Mouse (Mus musculus) forebrain, embryonic 15.5 days (tissue): ENCODE measurements around the gene Pnp2. TPM values are rescaled to one million over a fixed set of nuclear protein-coding genes. Genes with fewer than 3 reads are reported as not detected.
"Not testable (repeated sequence)": the region's sequence is repeated elsewhere in the genome, so short reads cannot be mapped to it uniquely, and the experiment has no call there.

ENCODE experiments used
- ATAC-seq: fragments of 200-750 bp; cut with Nextera tagmentation; replicated peaks from 2 replicates; pipeline ENCODE4 v1.8.0; 2017; ENCODE audit warnings: mild to moderate bottlenecking, moderate TSS enrichment, moderate library complexity
- H3K27ac ChIP-seq: fragments of 300-500 bp; sonication (generic); replicated peaks from 2 replicates; pipeline ENCODE4 v1.5.1; 2015; ENCODE audit warnings: mild to moderate bottlenecking, inconsistent platforms
- H3K27me3 ChIP-seq: fragments of 300-500 bp; sonication (generic); 2 replicates; pipeline ENCODE4 v1.6.1; 2015; ENCODE audit warnings: inconsistent platforms
- H3K36me3 ChIP-seq: fragments of 300-500 bp; sonication (generic); 2 replicates; pipeline ENCODE4 v1.6.1; 2015; ENCODE audit warnings: mild to moderate bottlenecking, inconsistent platforms
- H3K4me1 ChIP-seq: fragments of 300-500 bp; sonication (generic); 2 replicates; pipeline ENCODE4 v1.6.1; 2015; ENCODE audit warnings: inconsistent platforms
- H3K4me2 ChIP-seq: fragments of 300-500 bp; sonication (generic); replicated peaks from 2 replicates; pipeline ENCODE4 v1.6.1; 2015; ENCODE audit warnings: mild to moderate bottlenecking, inconsistent platforms
- H3K4me3 ChIP-seq: fragments of 300-500 bp; sonication (generic); 2 replicates; pipeline ENCODE4 v1.5.1; 2015; ENCODE audit warnings: mild to moderate bottlenecking, inconsistent platforms
- H3K9ac ChIP-seq: fragments of 300-500 bp; sonication (generic); replicated peaks from 2 replicates; pipeline ENCODE4 v1.6.1; 2015; ENCODE audit warnings: mild to moderate bottlenecking, inconsistent platforms
- H3K9me3 ChIP-seq: fragments of 300-500 bp; sonication (generic); 2 replicates; pipeline ENCODE4 v1.6.1; 2016; ENCODE audit warnings: inconsistent platforms
- WGBS: fragments of 180-500 bp; shearing (Covaris S2); methylation state at CpG from one replicate; pipeline ENCODE4 v1.1.7; 2015; ENCODE audit warnings: mixed read lengths; 5-methylcytosine and 5-hydroxymethylcytosine counted together
- polyA plus RNA-seq: library from polyadenylated mRNA; unstranded; fragments of >200 nt; fragmentation: Nextera tagmentation; extraction: Ambion mirVana; gene quantifications from 2 replicates; pipeline ENCODE4 v1.2.1, GENCODE M21; 2015

Pnp2 gene
- 0.17 and 0.20 TPM in 2 replicates for polyA plus RNA-seq

GRCm38 (mm10) chr14:50955942-50956508 is at the start of gene Pnp2:
Gene Pnp2, plus strand, starts transcription at chr14:50955992.
- Histone ChIP-seq H3K4me3 (0 out of 2 replicates have a peak within 1 kb of the TSS, but pooled peaks have one; percentile 8), H3K4me2 (peak within 1 kb of the TSS; percentile 34)
- H3K27ac ChIP-seq, H3K9ac ChIP-seq, H3K4me1 ChIP-seq, H3K9me3 ChIP-seq, H3K27me3 ChIP-seq, H3K36me3 ChIP-seq: not testable (repeated sequence)
- 6% methylated on average over 18 of the region's 19 CpGs for WGBS
- peak; percentile 94 for ATAC-seq

DNA sequence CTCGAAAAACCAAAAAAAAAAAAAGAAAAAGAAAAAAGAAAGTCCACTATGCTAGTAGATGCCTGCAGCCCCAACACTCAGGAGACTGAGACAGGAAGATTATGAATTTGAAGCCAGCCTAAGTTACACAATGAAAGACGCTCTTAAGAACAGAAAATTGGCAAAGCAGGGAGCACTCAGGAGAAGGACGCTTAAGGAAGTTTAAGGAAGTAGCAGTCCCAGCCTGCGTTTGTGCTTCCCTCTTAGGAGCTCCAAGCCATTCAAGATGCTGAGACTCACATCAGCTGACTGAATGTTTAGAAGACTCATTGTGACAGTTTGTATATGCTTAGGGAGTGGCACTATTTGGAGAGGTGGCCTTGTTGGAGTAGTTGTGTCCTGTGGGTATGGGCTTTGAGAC is 47.7 kb upstream of the Pnp2 start:
- no peak for ATAC-seq
- Histone ChIP-seq H3K4me1 (peaks cover 7% of the 10 kb centered on the region), H3K4me2 (no peak overlapping the region), H3K27ac (no peak overlapping the region), H3K27me3 (no peaks in the 10 kb centered on the region), H3K4me3 (no peak overlapping the region), H3K9ac (no peak overlapping the region), H3K36me3 (peaks cover 14% of the 10 kb centered on the region), H3K9me3 (no peaks in the 10 kb centered on the region)
- WGBS, result 78% methylated on average over 4 of the region's 4 CpGs

DNA sequence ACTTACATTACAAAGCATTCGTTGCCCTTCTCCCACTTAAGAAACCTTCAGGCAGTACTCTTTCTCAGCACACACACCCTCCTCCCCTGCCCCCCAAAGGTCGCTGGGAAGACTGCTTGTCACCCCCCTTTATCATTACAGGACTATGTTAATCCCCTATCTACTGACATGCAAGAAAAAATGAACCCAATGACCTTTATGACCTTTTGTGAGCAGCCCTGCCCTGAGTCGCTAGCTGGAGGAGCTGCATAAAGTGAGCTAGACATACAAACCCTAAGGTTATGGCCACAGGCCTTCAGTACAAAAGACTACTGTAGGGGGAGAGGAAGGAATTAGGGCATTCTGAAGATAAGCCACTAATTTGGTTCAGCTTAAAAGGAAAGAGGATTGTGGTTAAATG is 44.4 kb upstream of the Pnp2 start:
- ATAC-seq, result no peak
- H3K4me1 ChIP-seq, result no peaks in the 10 kb centered on the region
- H3K36me3 ChIP-seq, result peaks cover 42% of the 10 kb centered on the region
- H3K4me2 ChIP-seq, result no peak overlapping the region
- no peak overlapping the region for H3K4me3 ChIP-seq
- no peak overlapping the region for H3K27ac ChIP-seq
- H3K27me3 ChIP-seq, result no peaks in the 10 kb centered on the region
- WGBS, result 56% methylated on average over 3 of the region's 3 CpGs
- no peak overlapping the region for H3K9ac ChIP-seq
- no peaks in the 10 kb centered on the region for H3K9me3 ChIP-seq

DNA sequence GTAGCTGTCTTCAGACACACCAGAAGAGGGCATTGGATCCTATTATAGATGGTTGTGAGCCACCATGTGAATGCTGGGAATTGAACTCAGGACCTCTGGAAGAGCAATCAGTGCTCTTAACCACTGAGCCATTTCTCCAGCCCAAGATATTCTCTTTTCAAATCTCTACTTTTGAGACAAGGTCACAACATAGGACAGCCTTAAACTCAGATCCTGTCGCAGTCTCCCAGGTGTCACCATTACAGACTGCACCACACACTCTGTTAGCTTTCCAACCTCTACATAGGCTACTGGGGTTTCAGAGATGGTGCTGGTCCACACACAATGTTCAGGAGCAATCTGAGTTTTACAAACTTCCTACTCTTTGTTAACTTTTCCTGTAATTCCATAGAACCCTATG is 32.4 kb upstream of the Pnp2 start:
- whole genome bisulfite sequencing, result 80% methylated on average over 1 of the region's 1 CpGs
- ATAC-seq, H3K9me3 ChIP-seq, H3K27me3 ChIP-seq, H3K27ac ChIP-seq: not testable (repeated sequence)
- H3K36me3 ChIP-seq, result peaks cover 32% of the 10 kb centered on the region
- peak overlapping the region; percentile 95 for H3K4me3 ChIP-seq
- H3K4me1 ChIP-seq, result peaks cover 30% of the 10 kb centered on the region
- H3K4me2 ChIP-seq, result peak overlapping the region; percentile 91
- H3K9ac ChIP-seq, result peak overlapping the region; percentile 93

GRCm38 (mm10) chr14:50924281-50925064 is 31.3 kb upstream of the Pnp2 start, which contains the start of the genes Osgep and Apex1:
Gene Osgep, minus strand, starts transcription at chr14:50924893.
Gene Apex1, plus strand, starts transcription at chr14:50924968.
- Histone ChIP-seq H3K36me3 (peaks cover 35% of the 10 kb centered on the region), H3K9ac (peak within 1 kb of the TSS; percentile 93), H3K4me1 (peaks cover 35% of the 10 kb centered on the region), H3K27me3 (no peaks in the 10 kb centered on the region), H3K27ac (peak within 1 kb of the TSS; percentile 93), H3K4me3 (peak within 1 kb of the TSS; percentile 95), H3K4me2 (peak within 1 kb of the TSS; percentile 91), H3K9me3 (no peaks in the 10 kb centered on the region)
- peak; percentile 95 for ATAC-seq
- under 1% methylated on average over 57 of the region's 57 CpGs for WGBS

DNA sequence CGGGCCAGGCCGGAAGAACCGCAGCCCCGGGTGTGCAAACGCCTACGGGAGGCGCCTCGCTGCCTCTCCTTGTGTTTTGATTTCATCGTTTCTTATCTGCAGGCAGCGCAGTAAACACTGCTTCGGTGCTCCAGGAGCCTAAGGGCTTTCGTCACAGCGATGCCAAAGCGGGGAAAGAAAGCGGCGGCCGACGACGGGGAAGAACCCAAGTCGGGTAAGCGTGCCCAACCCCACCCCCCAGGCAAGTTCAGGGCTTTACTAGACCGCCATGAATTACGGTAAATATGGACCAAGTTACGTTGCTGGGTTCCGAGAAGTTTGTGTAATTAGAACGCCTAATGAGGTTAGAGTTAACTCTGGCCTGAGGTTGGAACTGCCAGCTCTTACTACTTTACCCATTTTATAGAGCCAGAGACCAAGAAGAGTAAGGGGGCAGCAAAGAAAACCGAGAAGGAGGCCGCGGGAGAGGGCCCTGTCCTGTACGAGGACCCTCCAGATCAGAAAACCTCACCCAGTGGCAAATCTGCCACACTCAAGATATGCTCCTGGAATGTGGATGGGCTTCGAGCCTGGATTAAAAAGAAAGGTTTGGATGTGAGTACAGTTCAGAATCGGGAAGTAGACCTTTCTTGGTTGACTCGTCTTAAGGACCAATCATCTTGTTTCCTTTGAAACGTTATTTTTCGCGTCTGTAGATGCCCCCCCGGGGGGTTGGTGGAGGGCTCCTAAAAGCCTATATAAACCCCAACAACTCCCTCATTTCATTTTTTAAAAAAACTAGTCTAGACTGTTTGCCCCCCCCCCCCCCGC is 30.5 kb upstream of the Pnp2 start:
- Histone ChIP-seq H3K27ac (peak overlapping the region; percentile 93), H3K4me2 (peak overlapping the region; percentile 91), H3K4me1 (peaks cover 42% of the 10 kb centered on the region), H3K27me3 (no peaks in the 10 kb centered on the region), H3K9ac (peak overlapping the region; percentile 93), H3K9me3 (no peaks in the 10 kb centered on the region), H3K36me3 (peaks cover 35% of the 10 kb centered on the region), H3K4me3 (peak overlapping the region; percentile 95)
- under 1% methylated on average over 38 of the region's 38 CpGs for WGBS
- ATAC-seq, result peak; percentile 11

- no peak overlapping the region for H3K4me3 ChIP-seq
- no peaks in the 10 kb centered on the region for H3K27me3 ChIP-seq
- H3K9ac ChIP-seq, result no peak overlapping the region
- no peaks in the 10 kb centered on the region for H3K9me3 ChIP-seq
- peaks cover 35% of the 10 kb centered on the region for H3K36me3 ChIP-seq
- no peak overlapping the region for H3K27ac ChIP-seq
- no peak for ATAC-seq
- WGBS, result 72% methylated on average over 3 of the region's 3 CpGs
- H3K4me2 ChIP-seq, result no peak overlapping the region
- H3K4me1 ChIP-seq, result peaks cover 46% of the 10 kb centered on the region
Observed at GRCm38 (mm10) chr14:50927366-50927765, 28.4 kb upstream of the Pnp2 start.

- Histone ChIP-seq H3K9ac (peak overlapping the region; percentile 91), H3K27ac (peak overlapping the region; percentile 84), H3K36me3 (peaks cover 35% of the 10 kb centered on the region), H3K4me1 (peaks cover 38% of the 10 kb centered on the region), H3K27me3 (no peaks in the 10 kb centered on the region), H3K4me3 (peak overlapping the region; percentile 78), H3K9me3 (no peaks in the 10 kb centered on the region), H3K4me2 (peak overlapping the region; percentile 71)
- ATAC-seq, result no peak
- WGBS, result 12% methylated on average over 10 of the region's 10 CpGs
Observed at GRCm38 (mm10) chr14:50929951-50930350, 25.8 kb upstream of the Pnp2 start.

DNA sequence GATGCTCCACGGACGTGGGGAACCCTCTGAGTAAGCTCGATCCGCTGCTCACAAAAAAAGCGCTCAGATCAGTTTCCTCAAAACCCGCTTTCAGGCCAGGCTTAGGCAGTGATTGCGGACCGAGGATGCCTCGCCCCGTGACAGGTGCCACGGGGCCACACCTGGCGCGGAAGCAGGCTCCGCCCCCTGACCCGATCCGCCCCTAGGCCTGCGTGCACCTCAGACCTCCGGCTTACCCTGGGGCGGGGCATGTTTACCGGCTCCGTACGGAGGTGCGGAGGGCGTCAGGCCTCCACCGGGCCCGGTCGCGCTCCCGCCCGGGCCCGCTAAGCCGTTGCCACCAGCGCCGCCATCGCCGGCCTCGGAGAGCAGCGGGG is 25.4 kb upstream of the Pnp2 start:
- Histone ChIP-seq H3K4me1 (peaks cover 38% of the 10 kb centered on the region), H3K4me2 (peak overlapping the region; percentile 71), H3K9me3 (no peaks in the 10 kb centered on the region), H3K36me3 (peaks cover 35% of the 10 kb centered on the region), H3K27me3 (no peaks in the 10 kb centered on the region), H3K9ac (peak overlapping the region; percentile 91), H3K27ac (peak overlapping the region; percentile 84), H3K4me3 (peak overlapping the region; percentile 78)
- peak; percentile 53 for ATAC-seq
- WGBS, result under 1% methylated on average over 36 of the region's 38 CpGs

DNA sequence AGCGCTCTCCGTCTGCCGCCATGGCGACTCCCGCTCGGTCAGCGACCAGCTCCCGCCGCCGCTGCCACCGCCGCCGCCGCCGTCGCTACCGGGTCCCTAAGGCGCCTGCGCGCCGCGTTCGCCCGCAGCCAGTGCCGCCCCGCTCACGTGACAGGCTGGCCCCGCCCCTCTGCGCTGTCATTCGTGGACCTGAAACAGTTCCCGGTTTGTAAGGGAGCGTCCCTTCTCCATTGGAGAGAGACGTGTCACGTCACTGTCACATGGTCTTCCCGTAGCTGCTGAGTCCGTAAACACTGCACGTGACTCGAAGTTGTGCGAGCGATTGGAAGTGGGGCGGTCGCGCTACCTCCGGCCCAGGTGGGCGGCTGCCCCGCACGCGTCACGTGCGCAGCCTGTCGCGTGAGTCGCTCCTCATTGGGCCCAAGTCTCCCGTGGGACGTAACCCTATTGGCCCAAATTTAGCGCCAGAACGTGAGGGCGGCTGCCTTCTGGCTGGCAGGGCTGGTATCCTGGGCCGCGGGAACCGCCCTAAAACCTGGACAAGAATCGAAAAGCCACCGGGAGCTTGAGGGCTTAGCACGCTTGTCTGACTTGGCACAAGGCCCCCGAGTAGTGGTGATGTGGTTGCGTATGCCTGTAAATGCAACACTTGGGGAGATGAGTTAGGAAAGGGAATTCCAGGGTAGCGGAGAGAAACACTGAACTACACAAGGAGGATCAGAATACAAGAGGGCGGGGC is 24.9 kb upstream of the Pnp2 start, which contains the start of the genes Pip4p1 and Pnp:
Gene Pip4p1, minus strand, starts transcription at position 103 of the 739 bp plus-strand sequence.
Gene Pnp, plus strand, starts transcription at position 329 of the 739 bp plus-strand sequence.
- no peaks in the 10 kb centered on the region for H3K9me3 ChIP-seq
- peaks cover 32% of the 10 kb centered on the region for H3K4me1 ChIP-seq
- peak within 1 kb of the TSS; percentile 71 for H3K4me2 ChIP-seq
- WGBS, result under 1% methylated on average over 67 of the region's 68 CpGs
- H3K27me3 ChIP-seq, result no peaks in the 10 kb centered on the region
- peak within 1 kb of the TSS; percentile 78 for H3K4me3 ChIP-seq
- peak within 1 kb of the TSS; percentile 91 for H3K9ac ChIP-seq
- H3K27ac ChIP-seq, result peak within 1 kb of the TSS; percentile 91
- ATAC-seq, result peak; percentile 99
- peaks cover 35% of the 10 kb centered on the region for H3K36me3 ChIP-seq

- Histone ChIP-seq H3K4me3 (peak overlapping the region; percentile 78), H3K27me3 (no peaks in the 10 kb centered on the region), H3K9me3 (no peaks in the 10 kb centered on the region), H3K36me3 (peaks cover 28% of the 10 kb centered on the region), H3K4me1 (peaks cover 26% of the 10 kb centered on the region), H3K27ac (peak overlapping the region; percentile 91), H3K9ac (peak overlapping the region; percentile 53), H3K4me2 (peak overlapping the region; percentile 65)
- 11% methylated on average over 12 of the region's 12 CpGs for WGBS
- no peak; the same call in 1 of the 2 replicates for ATAC-seq
Observed at GRCm38 (mm10) chr14:50931493-50932020, 24.2 kb upstream of the Pnp2 start.
